Mouse (Mus musculus): ENCODE results near the gene Cks2.

Cks2 gene

DNA sequence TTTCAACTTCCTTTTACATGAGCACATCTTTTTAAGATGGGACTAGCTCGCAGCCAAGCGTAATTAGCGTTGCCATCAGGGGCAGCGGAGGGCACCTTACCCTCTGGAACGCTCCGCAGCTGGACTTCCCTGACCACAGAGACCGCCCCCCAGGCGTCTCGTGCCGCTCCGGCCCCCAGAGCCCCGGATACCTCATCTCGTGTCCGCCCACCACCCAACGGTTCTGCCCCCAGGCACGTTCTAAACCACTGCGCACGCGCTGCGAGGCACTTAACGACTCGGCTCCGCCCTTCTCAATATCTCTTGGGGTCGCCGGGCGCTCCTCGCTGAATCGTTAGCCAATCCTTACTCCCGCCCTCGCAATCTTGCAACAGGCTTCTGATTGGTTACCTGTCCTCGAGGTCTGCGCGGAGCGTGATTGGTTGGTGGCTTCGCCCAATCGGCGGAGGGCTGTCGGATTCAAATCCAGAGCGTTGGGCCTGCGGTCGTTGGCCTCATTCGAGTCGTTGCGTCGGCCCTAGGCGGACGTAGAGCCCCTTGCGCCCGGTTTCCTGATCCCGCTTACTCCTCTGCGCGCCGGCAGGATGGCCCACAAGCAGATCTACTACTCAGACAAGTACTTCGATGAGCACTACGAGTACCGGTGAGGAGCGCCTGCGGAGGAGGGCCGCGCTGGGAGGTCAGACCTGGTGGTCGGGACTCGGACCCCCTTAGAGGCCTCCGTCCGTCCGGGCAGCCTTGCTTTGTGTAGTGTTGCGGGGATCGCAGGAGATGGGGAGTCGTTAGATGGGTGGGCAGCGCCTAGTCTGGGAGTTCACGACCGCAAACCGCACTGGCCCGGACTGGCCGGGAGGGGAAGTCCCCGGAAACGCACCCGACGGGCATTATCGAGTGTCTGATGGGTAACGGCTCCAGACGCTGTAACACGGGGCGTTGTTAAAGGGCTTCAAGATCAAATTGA is at the start of gene Cks2:
Cks2 (plus strand) TSS at position 404 of the 961 bp plus-strand sequence.
- peak; percentile 88 for TF ChIP-seq GATA4 (IDR thresholded peaks at IDR 0.05; ENCODE audit: insufficient replicate concordance, low read length)

DNA sequence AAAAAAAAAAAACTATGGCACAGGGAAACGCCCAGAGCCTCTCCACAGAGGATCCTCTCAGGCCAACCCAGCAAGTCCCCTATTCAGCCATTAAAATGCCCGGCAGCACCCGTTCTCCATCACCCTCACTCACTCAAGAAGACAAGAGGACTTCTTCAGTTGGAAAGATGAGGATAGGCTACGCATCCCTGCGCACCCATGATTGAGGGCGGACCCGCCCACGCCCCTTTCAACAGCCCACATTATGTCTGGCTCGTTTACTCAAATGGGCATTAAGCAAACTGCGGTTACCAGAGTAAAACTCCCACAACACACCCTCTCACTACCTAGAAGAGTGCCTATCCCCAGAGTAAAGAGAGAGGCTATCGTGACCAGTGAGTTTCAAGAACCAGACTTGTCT is 49.6 kb upstream of the Cks2 start:
- no peak for TF ChIP-seq GATA4 (IDR thresholded peaks at IDR 0.05; ENCODE audit: insufficient replicate concordance, low read length)

DNA sequence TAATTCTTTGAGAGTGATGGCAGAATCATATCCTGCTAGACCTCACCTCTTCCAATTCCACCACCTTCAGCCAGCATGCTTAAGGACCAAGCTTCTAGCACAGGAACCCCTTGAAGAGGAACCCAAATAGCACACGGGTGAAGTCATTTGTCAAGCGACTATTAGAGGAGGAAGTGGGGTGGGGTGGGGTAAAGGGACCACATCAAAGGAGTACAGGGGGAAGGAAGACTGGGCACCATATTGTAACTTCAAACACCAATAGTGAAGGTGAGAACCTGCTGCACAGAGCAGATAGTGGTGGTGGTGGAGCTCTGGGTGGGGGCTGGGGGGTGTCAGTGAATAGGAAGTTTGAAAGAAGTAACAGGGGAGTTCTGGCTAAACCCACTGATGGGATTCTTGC is 47.0 kb upstream of the Cks2 start:
- TF ChIP-seq GATA4 (IDR thresholded peaks at IDR 0.05; ENCODE audit: insufficient replicate concordance, low read length): no peak

DNA sequence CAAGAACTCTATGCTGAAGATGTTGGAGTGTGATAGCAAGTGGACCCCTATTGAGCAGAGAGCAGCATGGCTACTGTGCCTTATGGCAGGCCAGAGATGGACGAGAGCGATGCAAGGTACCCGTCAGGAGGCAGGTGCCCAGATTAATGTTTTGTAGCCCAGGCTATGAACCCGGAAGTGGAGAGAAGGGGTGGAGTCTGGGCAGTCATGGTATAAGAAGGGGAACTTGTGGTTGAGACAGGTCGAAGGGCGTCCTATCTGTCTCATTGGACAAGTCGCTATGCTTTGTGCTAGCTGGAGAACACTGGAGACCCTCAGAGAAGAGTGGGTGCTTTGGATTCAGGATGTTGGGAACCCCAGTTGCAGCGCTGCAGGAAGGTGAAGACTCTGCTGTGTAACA is 44.9 kb upstream of the Cks2 start:
- TF ChIP-seq GATA4 (IDR thresholded peaks at IDR 0.05; ENCODE audit: insufficient replicate concordance, low read length): no peak

DNA sequence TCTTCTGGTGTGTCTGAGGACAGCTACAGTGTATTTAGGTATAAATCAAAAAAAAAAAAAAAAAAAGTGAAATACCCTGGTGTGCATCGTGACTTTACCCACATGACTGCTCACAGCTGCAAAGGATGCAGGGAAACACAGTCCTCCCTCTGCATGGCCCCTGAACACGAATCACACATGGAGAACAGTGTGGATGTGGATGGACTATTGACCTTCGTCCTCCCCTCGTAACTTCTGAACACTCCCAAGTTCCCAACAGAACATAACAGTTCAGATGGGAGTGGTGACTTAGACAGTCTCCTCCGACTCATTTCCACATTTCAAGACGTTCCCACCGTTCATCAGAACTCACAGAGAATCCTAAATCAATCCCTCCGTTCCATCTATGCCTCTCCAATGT is 42.3 kb upstream of the Cks2 start:
- no peak for TF ChIP-seq GATA4 (IDR thresholded peaks at IDR 0.05; ENCODE audit: insufficient replicate concordance, low read length)

DNA sequence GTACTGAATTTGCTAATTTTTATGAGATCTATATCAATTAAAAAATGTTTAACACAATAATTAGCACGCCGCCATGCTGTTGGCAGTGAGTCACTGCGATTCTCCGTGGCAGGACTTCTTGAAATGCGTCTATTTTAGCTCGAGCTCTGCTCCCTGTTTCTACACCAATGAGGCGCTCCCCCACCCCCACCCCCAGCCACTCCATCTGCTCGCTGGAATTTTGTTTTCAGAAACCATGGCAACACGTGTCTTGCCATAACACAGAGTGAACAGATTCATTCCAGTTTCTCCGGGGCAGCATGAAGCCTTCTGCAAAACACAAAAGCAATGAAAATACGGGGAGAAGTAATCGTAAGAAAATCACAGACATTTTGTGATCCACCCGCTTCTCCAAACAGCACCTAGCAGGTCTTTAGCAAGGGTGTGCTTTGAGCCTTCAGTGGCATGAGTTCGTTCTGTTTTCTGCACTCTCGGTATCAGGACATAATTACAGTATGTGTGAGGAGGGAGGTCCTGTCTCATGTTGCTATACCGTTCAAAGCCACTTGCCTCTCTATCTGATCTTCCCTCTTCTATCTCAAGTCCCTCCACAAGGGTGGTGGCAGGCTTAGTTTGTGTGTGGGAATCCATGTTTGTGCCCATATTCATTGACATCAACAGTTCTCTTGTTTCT is 41.7 kb upstream of the Cks2 start:
- no peak for TF ChIP-seq GATA4 (IDR thresholded peaks at IDR 0.05; ENCODE audit: insufficient replicate concordance, low read length)

DNA sequence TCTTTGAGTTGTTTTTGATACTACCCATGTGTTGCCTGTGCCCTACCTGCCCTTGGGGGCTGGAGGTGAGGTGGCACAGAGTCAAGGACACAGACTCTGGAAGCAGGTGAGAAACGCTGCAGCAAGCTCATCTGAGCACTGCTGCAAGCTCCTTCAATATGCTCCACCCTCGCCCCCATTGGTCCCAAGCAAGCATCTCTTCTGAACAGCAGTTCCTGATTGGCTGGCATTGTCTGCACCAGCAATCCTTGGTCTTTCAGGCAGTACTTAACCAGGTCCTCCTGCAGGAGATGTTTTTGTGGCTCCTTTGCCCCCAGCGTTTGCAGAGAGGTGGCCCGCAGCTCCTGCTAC is 41.2 kb upstream of the Cks2 start:
- no peak for TF ChIP-seq GATA4 (IDR thresholded peaks at IDR 0.05; ENCODE audit: insufficient replicate concordance, low read length)

DNA sequence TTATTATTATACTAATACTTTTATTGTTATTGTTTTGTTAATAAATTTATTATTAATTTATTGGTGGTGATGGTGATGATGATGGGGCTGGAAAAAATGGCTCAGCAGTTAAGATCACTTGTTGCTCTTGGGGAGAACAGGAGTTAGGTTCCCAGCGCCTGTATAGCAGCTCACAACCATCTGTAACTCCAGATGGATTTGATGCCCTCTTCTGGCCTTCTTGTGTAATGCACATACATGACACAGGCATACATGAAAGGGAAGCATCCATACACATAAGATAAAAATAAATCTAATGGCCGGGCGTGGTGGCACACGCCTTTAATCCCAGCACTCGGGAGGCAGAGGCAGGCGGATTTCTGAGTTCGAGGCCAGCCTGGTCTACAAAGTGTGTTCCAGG is 35.8 kb upstream of the Cks2 start:
- no peak for TF ChIP-seq GATA4 (IDR thresholded peaks at IDR 0.05; ENCODE audit: insufficient replicate concordance, low read length)

DNA sequence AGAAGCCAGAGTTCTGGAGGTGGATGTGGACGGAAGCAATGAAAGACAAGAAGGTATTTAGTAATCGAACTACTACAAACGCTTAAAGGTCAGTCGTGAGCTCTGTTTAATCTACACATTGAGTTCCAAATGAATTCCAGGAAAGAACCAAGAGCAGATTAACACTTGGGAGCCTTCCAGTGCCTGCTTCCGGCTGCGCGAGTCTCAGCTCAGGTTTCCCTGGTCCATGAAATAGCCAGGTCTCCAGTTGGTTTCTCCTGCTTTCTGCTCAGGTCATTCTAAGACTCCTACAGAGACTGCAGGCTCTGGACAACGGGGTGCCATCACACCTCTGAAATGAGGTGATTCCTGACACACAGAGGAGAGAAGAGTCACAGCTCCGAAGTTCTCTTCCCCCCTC is 34.0 kb upstream of the Cks2 start:
- TF ChIP-seq GATA4 (IDR thresholded peaks at IDR 0.05; ENCODE audit: insufficient replicate concordance, low read length): no peak

DNA sequence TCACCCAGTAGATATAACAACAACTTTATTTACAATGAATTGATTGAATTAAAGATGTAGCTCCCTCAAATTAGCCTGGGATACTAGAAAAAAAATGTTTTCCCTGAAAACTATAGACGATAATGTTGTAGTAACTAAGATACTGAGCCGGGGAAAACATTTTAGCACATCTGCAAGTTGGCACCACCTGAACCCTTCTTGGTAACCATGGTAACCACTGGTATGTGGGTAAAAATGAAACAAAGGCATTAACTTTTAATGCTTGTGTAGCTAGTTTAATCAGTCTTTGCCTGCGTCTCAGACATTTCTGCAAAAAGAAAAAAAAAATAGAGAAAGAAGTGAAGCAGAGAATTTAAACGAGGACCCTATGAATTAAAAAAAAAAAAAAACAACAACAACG is 33.5 kb upstream of the Cks2 start:
- no peak for TF ChIP-seq GATA4 (IDR thresholded peaks at IDR 0.05; ENCODE audit: insufficient replicate concordance, low read length)

DNA sequence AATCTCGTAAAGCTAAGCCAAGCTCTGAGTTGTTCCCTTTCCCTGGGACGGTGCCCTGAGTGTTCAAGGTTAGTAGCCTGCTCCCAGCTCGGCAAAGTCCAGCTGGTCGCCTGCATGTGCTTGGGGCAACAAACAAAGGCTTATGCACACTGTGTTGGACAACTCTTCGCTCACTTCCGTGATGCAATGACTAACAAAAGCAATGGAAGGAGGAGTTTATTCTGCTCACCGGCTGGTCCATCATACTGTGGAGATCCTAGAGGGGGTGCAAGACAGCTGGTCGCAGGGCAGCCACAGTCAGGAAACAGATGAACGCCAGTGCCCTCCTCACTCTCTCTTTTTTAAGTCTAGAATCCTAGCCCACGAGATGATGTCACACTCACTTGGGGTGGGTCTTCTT is 29.2 kb upstream of the Cks2 start:
- TF ChIP-seq GATA4 (IDR thresholded peaks at IDR 0.05; ENCODE audit: insufficient replicate concordance, low read length): no peak

DNA sequence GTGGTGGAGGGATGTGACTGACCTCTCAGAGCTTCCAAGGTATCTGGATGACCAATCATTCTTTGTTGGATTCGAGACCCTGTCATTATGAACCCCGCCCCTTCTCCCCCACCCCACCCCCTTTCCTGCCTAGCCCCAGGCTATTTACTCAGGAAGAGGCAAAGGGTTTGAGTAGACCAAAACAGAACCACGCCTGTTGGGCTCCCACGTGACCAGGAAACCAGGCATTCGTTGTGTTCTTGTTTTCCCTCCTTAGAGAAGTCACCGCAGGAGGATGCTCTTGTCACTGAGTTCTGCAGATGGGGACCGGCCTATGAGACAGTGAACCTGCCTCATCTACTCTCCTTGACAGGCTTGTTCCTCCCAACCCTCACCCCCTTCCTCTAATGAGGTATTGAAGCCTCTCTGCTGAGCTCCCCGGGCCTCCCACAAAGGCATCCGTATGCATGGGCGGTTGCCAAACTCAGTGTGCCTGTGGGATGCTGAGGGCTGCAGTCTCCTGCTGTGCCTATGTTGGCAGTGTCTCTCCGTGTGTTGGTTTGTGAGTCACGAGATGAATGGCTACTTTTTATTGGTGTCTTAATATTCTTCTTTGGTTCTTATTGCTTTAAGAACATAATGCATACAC is 28.5 kb upstream of the Cks2 start:
- no peak for TF ChIP-seq GATA4 (IDR thresholded peaks at IDR 0.05; ENCODE audit: insufficient replicate concordance, low read length)

DNA sequence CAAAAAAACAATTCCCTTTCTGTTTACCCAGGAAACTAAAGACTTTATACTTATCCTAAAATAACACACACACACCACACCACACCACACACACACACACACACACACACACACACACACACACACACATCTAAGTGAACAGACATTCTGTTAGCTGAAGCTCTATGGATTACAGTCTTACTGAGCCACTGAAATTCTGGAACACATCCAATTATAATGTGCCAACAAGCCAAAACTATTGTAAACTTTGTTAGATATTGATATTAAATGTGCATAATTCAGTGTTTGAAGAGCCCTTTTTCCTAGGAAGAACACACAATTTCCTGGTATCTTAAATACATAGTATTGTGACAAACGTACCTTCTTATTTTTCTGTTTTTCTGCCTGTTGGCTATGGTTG is 27.7 kb upstream of the Cks2 start:
- no peak for TF ChIP-seq GATA4 (IDR thresholded peaks at IDR 0.05; ENCODE audit: insufficient replicate concordance, low read length)

DNA sequence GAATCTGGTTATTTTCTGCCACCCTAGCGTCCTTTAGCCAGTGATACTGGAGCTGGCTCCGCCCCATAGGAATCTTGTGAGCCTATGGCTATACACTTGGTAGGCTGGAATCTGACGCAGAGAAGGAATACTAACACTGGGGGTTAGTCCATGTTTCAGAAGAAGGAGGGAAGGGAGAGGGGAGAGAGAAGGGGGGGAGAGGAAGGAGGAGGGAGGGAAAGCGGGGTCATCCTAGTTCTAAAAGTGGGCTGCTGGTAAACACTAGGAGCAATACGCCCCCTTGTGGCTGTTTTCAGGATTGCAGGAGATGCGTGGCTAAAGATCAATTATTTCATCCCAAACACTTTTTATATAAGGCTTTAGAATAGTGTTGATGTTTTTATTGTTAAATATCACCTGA is 27.2 kb upstream of the Cks2 start:
- TF ChIP-seq GATA4 (IDR thresholded peaks at IDR 0.05; ENCODE audit: insufficient replicate concordance, low read length): no peak

DNA sequence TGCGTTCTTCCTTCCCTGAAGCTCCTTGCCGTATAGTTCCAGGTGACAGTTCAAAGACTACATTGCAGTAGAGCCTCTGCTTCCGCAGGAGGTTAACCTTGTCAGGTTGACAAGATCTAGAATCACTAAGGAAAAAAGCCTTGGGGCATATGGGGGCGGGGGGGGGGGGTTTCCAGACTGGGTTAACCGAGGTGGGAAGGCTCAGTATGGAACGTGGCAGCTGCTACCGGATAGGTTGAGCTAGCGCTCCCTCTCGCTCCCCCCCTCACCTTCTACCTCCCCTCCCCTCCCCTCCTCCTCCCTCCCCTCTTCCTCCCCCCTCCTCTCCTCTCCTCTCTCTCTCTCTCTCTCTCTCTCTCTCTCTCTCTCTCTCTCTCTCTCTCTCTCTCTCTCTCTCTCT is 26.4 kb upstream of the Cks2 start:
- no peak for TF ChIP-seq GATA4 (IDR thresholded peaks at IDR 0.05; ENCODE audit: insufficient replicate concordance, low read length)

DNA sequence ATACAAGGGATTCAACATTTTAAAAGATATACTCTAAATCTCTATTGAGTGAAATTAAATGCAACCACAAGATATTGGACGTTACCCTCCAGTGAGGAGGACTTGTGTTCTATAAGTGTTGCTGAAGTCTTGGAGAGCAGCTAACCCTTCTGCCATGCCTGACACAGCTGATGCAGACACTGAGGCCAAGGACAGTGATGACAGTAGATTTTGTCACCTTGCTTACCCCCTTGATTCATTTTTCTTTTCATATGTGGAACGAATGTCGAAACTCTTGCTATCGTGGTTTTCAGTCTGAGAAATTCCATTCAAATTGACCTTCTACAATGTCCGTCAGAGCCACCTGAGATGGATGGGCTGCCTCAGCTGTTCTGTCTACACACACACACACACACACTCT is 22.4 kb upstream of the Cks2 start:
- no peak for TF ChIP-seq GATA4 (IDR thresholded peaks at IDR 0.05; ENCODE audit: insufficient replicate concordance, low read length)
